Mouse (Mus musculus): ENCODE measurements around the gene AC129217.1. TPM values are rescaled to one million over a fixed set of nuclear protein-coding genes. Genes with fewer than 3 reads are reported as not detected.

Gene AC129217.1
- polyA plus RNA-seq, 1 experiment from 2014 or later: 0.43 TPM

DNA sequence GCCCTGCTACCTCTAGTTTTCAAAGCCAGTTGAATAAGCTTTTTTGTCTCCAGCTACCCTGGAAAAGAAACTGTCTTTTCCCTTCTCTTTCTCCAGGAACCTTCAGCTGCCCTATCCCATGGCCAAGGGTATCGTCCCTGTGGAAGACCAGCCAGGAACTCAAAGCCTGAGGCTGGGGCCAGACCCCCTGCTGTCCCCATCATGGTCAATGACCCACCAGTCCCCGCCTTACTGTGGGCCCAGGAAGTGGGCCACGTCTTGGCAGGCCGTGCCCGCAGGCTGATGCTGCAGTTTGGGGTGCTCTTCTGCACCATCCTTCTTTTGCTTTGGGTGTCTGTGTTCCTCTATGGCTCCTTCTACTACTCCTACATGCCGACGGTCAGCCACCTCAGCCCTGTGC lies 11.4 kb downstream of the AC129217.1 start:
- WGBS: 88% methylated on average over 7 of the region's 7 CpGs
- Histone ChIP-seq H3K9me3 (ENCODE audit: control insufficient read depth, low read length) (no peaks in the 10 kb centered on the region), H3K27ac (replicated peaks in 1 of 2; ENCODE audit: control insufficient read depth in 1 of 2, insufficient read depth in 1 of 2, low read depth in 2 of 2, low read length in 2 of 2) (no peak overlapping the region), H3K27me3 (ENCODE audit: control insufficient read depth, insufficient read depth, low read length) (no peaks in the 10 kb centered on the region), H3K4me3 (ENCODE audit: control insufficient read depth in 1 of 2, insufficient read depth in 1 of 2, low read depth in 1 of 2, low read length in 2 of 2) (peak overlapping the region; percentile 51 to 53; a peak in 3 of 4 replicates), H3K36me3 (ENCODE audit: control insufficient read depth, insufficient read depth, low read length) (peaks cover 31% of the 10 kb centered on the region), H3K4me1 (ENCODE audit: control insufficient read depth in 2 of 2, insufficient read depth in 2 of 2, low read length in 2 of 2) (peaks cover 20 to 30% of the 10 kb centered on the region in 2 experiments), H3K4me2 (ENCODE audit: low read length) (peak overlapping the region; percentile 83), H3K9ac (ENCODE audit: low read length) (peak overlapping the region; percentile 77)
- no peak for ATAC-seq (ENCODE audit: insufficient number of reproducible peaks, insufficient read depth, low FRiP score, low read depth)

DNA sequence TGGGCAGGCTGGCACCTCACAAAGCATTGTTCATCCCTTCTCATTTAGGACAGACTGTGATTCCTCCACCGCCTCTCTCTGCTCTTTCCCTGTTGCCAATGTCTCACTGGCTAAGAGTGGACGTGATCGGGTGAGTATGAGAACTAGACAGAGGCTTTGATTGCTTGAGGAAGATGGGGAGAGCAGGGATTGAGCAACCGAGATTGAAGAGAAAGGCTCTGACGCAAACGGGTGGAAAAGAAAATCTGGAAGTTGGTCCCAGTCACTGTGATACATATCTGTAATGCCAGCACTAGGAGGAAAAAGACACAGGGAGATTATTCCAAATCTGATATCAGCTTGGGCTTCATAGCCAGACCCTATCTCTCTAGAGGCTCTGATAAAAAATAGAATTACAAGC lies 13.4 kb downstream of the AC129217.1 start:
- Histone ChIP-seq H3K27ac (replicated peaks in 1 of 2; ENCODE audit: control insufficient read depth in 1 of 2, insufficient read depth in 1 of 2, low read depth in 2 of 2, low read length in 2 of 2) (no peak overlapping the region), H3K4me2 (ENCODE audit: low read length) (no peak overlapping the region), H3K9ac (ENCODE audit: low read length) (no peak overlapping the region; the same call in 1 of the 2 replicates), H3K4me1 (ENCODE audit: control insufficient read depth in 2 of 2, insufficient read depth in 2 of 2, low read length in 2 of 2) (peaks cover 20 to 27% of the 10 kb centered on the region in 2 experiments), H3K27me3 (ENCODE audit: control insufficient read depth, insufficient read depth, low read length) (no peaks in the 10 kb centered on the region), H3K9me3 (ENCODE audit: control insufficient read depth, low read length) (no peaks in the 10 kb centered on the region), H3K4me3 (ENCODE audit: control insufficient read depth in 1 of 2, insufficient read depth in 1 of 2, low read depth in 1 of 2, low read length in 2 of 2) (no peak overlapping the region), H3K36me3 (ENCODE audit: control insufficient read depth, insufficient read depth, low read length) (peaks cover 48% of the 10 kb centered on the region)
- 89% methylated on average over 6 of the region's 6 CpGs for WGBS
- no peak for ATAC-seq (ENCODE audit: insufficient number of reproducible peaks, insufficient read depth, low FRiP score, low read depth)

DNA sequence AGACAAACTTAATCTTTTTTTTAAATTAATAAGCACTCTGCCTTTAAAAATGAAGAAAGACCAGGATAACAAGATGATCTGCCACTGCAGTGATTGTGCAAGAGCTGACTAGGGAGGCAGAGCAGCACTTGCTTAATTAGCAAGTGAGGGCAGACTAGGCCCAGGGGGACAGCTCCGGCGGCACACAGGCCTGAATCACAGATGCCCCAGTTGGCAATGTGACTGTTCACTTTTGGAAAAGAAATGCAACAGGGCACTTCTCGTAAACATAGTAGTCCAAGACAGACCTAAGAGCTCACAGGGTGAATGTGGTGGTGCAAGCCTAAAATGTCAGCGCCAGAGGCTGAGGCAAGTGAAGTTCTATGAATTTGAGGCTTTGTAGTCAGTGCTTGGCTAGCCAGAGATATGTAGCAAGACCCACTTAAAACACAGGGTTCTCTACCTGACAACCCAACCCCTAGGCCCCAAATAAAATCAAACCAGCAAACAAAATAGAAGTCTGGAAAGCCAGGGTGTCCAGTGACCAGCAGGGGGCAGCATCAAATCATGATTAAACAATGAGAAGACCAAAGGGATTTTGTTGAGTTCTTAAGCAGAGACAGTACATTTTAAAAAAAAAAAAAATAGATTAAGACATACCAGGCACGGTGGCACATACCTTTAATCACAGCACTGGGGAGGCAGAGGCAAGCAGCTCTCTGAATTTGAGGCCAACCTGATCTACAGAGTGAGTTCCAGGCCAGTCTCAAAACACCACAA lies 15.0 kb downstream of the AC129217.1 start:
- WGBS: 58% methylated on average over 5 of the region's 5 CpGs
- Histone ChIP-seq H3K4me1 (ENCODE audit: control insufficient read depth in 2 of 2, insufficient read depth in 2 of 2, low read length in 2 of 2) (peaks cover 7 to 11% of the 10 kb centered on the region in 2 experiments; a peak in 3 of 4 replicates), H3K9ac (ENCODE audit: low read length) (no peak overlapping the region), H3K4me2 (ENCODE audit: low read length) (no peak overlapping the region), H3K36me3 (ENCODE audit: control insufficient read depth, insufficient read depth, low read length) (peaks cover 56% of the 10 kb centered on the region), H3K9me3 (ENCODE audit: control insufficient read depth, low read length) (no peaks in the 10 kb centered on the region), H3K27me3 (ENCODE audit: control insufficient read depth, insufficient read depth, low read length) (no peaks in the 10 kb centered on the region), H3K4me3 (ENCODE audit: control insufficient read depth in 1 of 2, insufficient read depth in 1 of 2, low read depth in 1 of 2, low read length in 2 of 2) (no peak overlapping the region), H3K27ac (replicated peaks in 1 of 2; ENCODE audit: control insufficient read depth in 1 of 2, insufficient read depth in 1 of 2, low read depth in 2 of 2, low read length in 2 of 2) (no peak overlapping the region)
- no peak for ATAC-seq (ENCODE audit: insufficient number of reproducible peaks, insufficient read depth, low FRiP score, low read depth)

DNA sequence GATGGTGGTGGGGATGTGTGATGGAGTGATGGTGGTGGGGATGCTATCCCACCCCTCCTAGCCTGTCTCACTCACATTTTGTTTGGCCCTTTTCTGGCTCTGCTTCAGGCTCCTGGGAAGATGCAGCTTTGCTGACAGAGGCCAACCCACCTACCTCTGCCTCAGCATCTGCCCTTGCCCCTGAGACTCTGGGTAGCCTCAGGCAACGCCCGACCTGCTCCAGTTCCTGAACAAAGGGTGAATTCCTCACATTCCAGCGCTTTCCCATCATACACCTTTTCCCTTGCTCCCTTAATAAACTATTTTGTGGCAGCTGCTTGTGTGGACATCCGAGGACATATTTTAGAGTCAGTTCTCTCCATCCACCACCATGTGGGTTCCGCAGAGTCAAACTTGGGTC lies 18.8 kb downstream of the AC129217.1 start:
- ATAC-seq (ENCODE audit: insufficient number of reproducible peaks, insufficient read depth, low FRiP score, low read depth): no peak
- no peak overlapping the region for H3K27ac ChIP-seq (replicated peaks in 1 of 2; ENCODE audit: control insufficient read depth in 1 of 2, insufficient read depth in 1 of 2, low read depth in 2 of 2, low read length in 2 of 2)
- peaks cover 39% of the 10 kb centered on the region for H3K36me3 ChIP-seq (ENCODE audit: control insufficient read depth, insufficient read depth, low read length)
- H3K4me3 ChIP-seq (ENCODE audit: control insufficient read depth in 1 of 2, insufficient read depth in 1 of 2, low read depth in 1 of 2, low read length in 2 of 2): no peak overlapping the region
- WGBS: 81% methylated on average over 5 of the region's 5 CpGs
- no peaks in the 10 kb centered on the region for H3K27me3 ChIP-seq (ENCODE audit: control insufficient read depth, insufficient read depth, low read length)
- H3K4me2 ChIP-seq (ENCODE audit: low read length): no peak overlapping the region
- H3K9ac ChIP-seq (ENCODE audit: low read length): no peak overlapping the region
- H3K4me1 ChIP-seq (ENCODE audit: control insufficient read depth in 2 of 2, insufficient read depth in 2 of 2, low read length in 2 of 2): peaks cover 9 to 10% of the 10 kb centered on the region in 2 experiments
- H3K9me3 ChIP-seq (ENCODE audit: control insufficient read depth, low read length): no peaks in the 10 kb centered on the region

DNA sequence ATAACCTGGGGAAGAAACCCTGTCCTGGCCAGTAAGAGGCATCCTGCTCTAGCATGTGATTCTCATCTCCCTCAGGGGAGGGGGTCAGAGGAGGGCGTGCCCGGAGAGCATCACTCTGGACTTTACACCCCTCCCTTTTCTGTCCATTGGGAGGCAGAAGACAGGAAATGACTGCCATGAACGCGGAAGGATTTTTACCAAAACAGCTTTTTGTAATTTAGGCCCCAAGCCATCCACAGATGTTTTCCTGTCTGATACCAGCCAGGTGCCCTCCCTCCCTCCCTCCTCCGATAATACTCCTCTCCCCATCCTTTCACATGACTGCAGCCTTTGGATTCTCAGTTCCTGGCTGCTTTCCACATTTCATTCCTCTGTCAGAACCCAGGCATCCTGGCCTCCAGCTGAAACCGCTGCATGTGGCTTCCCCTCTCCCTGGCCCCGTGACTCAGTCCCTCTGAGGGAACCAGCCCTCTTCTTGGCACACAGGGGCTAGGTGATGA lies 20.9 kb downstream of the AC129217.1 start, which contains the start of gene Lrrn4cl:
Gene Lrrn4cl (plus strand): TSS at position 367 of the 500 bp plus-strand sequence.
- peak; percentile 57; the same call in 1 of the 2 replicates for ATAC-seq (ENCODE audit: insufficient number of reproducible peaks, insufficient read depth, low FRiP score, low read depth)
- H3K9ac ChIP-seq (ENCODE audit: low read length): peak within 1 kb of the TSS; percentile 58
- no peak within 1 kb of the TSS for H3K4me3 ChIP-seq (ENCODE audit: control insufficient read depth in 1 of 2, insufficient read depth in 1 of 2, low read depth in 1 of 2, low read length in 2 of 2)
- no peaks in the 10 kb centered on the region for H3K27me3 ChIP-seq (ENCODE audit: control insufficient read depth, insufficient read depth, low read length)
- peaks cover 9 to 10% of the 10 kb centered on the region in 2 experiments for H3K4me1 ChIP-seq (ENCODE audit: control insufficient read depth in 2 of 2, insufficient read depth in 2 of 2, low read length in 2 of 2)
- H3K27ac ChIP-seq (replicated peaks in 1 of 2; ENCODE audit: control insufficient read depth in 1 of 2, insufficient read depth in 1 of 2, low read depth in 2 of 2, low read length in 2 of 2): peak within 1 kb of the TSS; percentile 8 to 58; a peak in 2 of 4 replicates
- H3K4me2 ChIP-seq (ENCODE audit: low read length): peak within 1 kb of the TSS; percentile 30
- 18% methylated on average over 7 of the region's 7 CpGs for WGBS
- no peaks in the 10 kb centered on the region for H3K9me3 ChIP-seq (ENCODE audit: control insufficient read depth, low read length)
- H3K36me3 ChIP-seq (ENCODE audit: control insufficient read depth, insufficient read depth, low read length): peaks cover 33% of the 10 kb centered on the region

DNA sequence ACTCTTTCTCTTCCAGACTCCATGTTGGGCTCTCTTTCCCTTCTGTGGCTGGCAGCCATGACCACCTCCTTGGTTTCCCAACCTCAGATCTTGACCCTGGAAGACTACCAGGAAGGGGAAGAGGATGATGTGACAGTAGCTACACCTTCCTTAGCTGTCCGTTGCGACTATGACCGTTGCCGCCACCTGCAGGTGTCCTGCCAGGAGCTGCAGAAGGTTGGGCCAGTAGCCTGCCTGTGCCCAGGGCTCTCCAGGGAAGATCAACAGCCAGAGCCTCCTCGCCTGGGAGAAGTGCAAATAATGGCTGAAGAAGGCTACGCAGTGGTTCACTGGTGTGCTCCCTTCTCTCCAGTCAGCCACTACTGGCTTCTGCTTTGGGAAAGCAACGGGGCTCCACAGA lies 22.1 kb downstream of the AC129217.1 start:
- Histone ChIP-seq H3K27me3 (ENCODE audit: control insufficient read depth, insufficient read depth, low read length) (no peaks in the 10 kb centered on the region), H3K9ac (ENCODE audit: low read length) (no peak overlapping the region), H3K4me1 (ENCODE audit: control insufficient read depth in 2 of 2, insufficient read depth in 2 of 2, low read length in 2 of 2) (peaks cover 9 to 10% of the 10 kb centered on the region in 2 experiments), H3K4me2 (ENCODE audit: low read length) (no peak overlapping the region), H3K27ac (replicated peaks in 1 of 2; ENCODE audit: control insufficient read depth in 1 of 2, insufficient read depth in 1 of 2, low read depth in 2 of 2, low read length in 2 of 2) (no peak overlapping the region), H3K36me3 (ENCODE audit: control insufficient read depth, insufficient read depth, low read length) (peaks cover 21% of the 10 kb centered on the region), H3K9me3 (ENCODE audit: control insufficient read depth, low read length) (no peaks in the 10 kb centered on the region), H3K4me3 (ENCODE audit: control insufficient read depth in 1 of 2, insufficient read depth in 1 of 2, low read depth in 1 of 2, low read length in 2 of 2) (no peak overlapping the region)
- ATAC-seq (ENCODE audit: insufficient number of reproducible peaks, insufficient read depth, low FRiP score, low read depth): no peak
- WGBS: 50% methylated on average over 7 of the region's 7 CpGs

DNA sequence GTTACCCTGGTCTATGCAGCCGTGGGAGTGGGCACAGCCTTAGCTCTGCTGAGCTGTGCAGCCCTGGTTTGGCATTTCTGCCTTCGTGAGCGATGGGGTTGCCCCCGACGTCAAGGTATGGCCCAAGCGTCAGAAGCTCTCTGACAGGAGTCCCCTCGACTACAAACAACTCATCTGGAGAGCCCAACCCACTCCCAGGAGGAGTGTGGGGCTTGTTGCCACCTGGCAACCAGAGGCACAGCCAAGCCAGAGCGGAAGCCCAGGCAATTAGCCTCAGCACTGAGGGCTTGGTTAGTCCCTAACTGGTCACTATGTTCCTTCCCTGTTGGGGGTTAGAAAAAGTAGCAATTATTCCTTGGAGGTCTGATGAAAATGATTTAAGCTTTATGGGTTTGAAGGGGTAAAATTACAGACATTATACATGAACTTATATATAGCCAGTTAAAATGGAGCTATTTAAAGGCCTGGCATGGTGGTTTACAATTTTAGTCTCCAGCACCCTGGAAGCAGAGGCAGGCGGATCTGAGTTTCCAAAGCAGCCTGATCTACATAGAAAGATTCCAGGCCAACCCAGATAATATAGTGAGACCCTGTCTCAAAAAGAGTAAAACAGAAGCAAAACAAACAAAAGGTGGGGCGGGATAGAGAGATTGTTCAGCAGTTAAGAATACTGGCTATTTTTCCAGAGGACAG lies 22.8 kb downstream of the AC129217.1 start:
- H3K4me1 ChIP-seq (ENCODE audit: control insufficient read depth in 2 of 2, insufficient read depth in 2 of 2, low read length in 2 of 2): peaks cover 9 to 10% of the 10 kb centered on the region in 2 experiments
- no peaks in the 10 kb centered on the region for H3K9me3 ChIP-seq (ENCODE audit: control insufficient read depth, low read length)
- 52% methylated on average over 10 of the region's 10 CpGs for WGBS

More for the DNA sequence above, 22.8 kb downstream of the AC129217.1 start:
- Histone ChIP-seq H3K4me2 (ENCODE audit: low read length) (no peak overlapping the region), H3K9ac (ENCODE audit: low read length) (no peak overlapping the region), H3K4me3 (ENCODE audit: control insufficient read depth in 1 of 2, insufficient read depth in 1 of 2, low read depth in 1 of 2, low read length in 2 of 2) (no peak overlapping the region), H3K36me3 (ENCODE audit: control insufficient read depth, insufficient read depth, low read length) (peaks cover 13% of the 10 kb centered on the region), H3K27me3 (ENCODE audit: control insufficient read depth, insufficient read depth, low read length) (no peaks in the 10 kb centered on the region), H3K27ac (replicated peaks in 1 of 2; ENCODE audit: control insufficient read depth in 1 of 2, insufficient read depth in 1 of 2, low read depth in 2 of 2, low read length in 2 of 2) (no peak overlapping the region)
- no peak for ATAC-seq (ENCODE audit: insufficient number of reproducible peaks, insufficient read depth, low FRiP score, low read depth)

Data from heart, embryonic 14.5 days (tissue).